Mouse (Mus musculus) bone marrow macrophage, adult 2 months (primary cell): ENCODE results near the gene Serpina9.

Source experiments
- CTCF ChIP-seq: IDR thresholded peaks from 2 replicates; pipeline ENCODE4 v1.5.1; 2012; ENCODE audit warnings: low read depth, mild to moderate bottlenecking, low read length, moderate library complexity
- POLR2A ChIP-seq: IDR thresholded peaks from 2 replicates; pipeline ENCODE4 v1.6.1; 2012; ENCODE audit warnings: mild to moderate bottlenecking, low read depth, low read length, borderline replicate concordance

GRCm38 (mm10) chr12:104055755-104056154 is 42.2 kb upstream of the Serpina9 start:
- TF ChIP-seq CTCF (no peak), POLR2A (no peak)
